Mouse (Mus musculus): ENCODE measurements around the gene Zfp280d.
A peak's percentile ranks its signal among the peaks of the same experiment; 100 is the strongest.
"Not testable (repeated sequence)": the region's sequence is repeated elsewhere in the genome, so short reads cannot be mapped to it uniquely, and the experiment has no call there.

The Zfp280d gene

DNA sequence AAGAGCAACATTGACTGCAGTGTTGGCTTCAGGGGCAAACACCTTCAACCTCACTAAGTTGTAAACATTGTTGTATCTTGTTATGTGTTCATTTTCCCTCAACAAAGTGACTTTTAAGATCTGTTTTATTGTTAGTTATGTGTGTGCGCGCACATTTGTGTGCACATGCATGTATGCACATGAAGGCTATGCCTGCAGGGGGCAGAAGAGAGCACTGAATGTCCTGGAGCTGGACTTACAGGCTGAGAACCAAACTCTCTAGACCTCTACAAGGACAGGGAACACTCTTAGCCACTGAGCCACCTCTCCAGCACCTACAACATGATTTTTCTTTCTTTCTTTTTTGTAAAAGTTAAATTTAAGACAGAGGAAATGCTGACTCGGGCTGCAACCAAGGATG is 99.4 kb downstream of the Zfp280d start:
- DNase-seq (ENCODE audit: low spot score in 2 of 2), result no peak

DNA sequence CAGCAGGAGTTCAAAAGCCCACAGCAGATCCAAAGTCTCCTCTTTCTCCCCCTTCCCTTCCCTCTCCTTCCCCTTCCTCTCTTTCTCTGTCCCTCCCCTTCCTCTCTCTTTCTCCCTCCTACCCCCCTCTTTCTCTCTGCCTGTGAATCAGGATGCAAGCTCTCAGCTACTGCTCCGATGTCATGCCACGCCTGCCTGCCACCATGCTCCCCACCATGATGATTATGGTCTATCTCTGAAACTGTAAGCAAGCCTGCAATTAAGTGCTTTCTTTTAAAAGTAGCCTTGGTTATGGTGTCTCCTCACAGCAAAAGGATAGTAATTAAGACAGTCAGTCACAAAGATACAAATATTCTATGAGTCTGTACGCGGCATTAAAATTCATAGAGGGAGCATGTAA is 100.3 kb downstream of the Zfp280d start:
- no peak for DNase-seq (ENCODE audit: low spot score in 2 of 2)

- no peak for DNase-seq (ENCODE audit: low spot score in 2 of 2)
Measured at GRCm38 (mm10) chr9:72375639-72376038, 101.0 kb downstream of the Zfp280d start.

GRCm38 (mm10) chr9:72385786-72386185 is 111.1 kb downstream of the Zfp280d start:
- no peak for DNase-seq (ENCODE audit: low spot score in 2 of 2)

DNA sequence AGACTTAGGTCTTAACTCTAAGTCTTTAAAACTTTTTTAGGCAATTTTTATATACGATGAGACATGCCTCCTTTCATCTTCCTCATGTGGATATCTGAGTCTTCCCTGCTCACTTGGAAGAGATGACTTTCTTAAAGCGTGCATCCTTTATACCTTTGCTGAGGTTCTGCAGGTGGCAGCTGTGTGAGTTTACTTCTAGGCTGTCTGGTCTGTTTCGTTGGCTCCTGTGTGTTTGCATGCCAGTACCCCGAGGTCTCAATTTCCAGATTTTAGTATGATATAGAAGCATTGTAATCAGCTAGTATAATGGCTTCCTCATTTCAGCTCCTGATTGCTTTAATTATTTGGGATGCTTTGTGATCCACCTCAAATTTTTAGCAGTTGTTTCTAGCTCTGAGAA is 114.3 kb downstream of the Zfp280d start:
- no peak for DNase-seq (ENCODE audit: low spot score in 2 of 2)

GRCm38 (mm10) chr9:72389431-72390002 is 114.9 kb downstream of the Zfp280d start:
- DNase-seq (ENCODE audit: low spot score in 2 of 2), result no peak

GRCm38 (mm10) chr9:72390321-72391077 is 115.8 kb downstream of the Zfp280d start:
- DNase-seq (ENCODE audit: low spot score in 2 of 2), result no peak

DNA sequence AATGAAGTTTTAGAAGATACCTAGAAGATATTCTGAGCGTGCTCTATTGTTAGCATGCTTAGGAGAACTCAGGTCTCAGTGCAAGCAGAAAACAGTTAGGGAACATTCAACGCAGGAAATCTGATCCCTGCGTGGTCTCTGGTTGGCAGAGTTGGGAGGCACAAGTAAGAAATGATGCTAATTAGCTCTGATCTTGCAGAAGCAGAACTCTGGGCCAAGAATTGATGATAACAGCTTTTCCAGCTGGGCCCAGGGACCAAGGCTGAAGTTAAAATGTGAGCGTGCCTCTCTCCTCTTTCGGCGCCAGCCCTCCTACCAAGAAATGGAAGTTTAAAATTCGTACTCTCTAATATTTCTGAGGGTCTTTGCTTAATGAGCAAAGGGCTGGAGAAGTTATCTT is 118.0 kb downstream of the Zfp280d start:
- no peak for DNase-seq (ENCODE audit: low spot score in 2 of 2)

- DNase-seq (ENCODE audit: low spot score in 2 of 2), result no peak
Measured at GRCm38 (mm10) chr9:72393238-72393637, 118.6 kb downstream of the Zfp280d start.

GRCm38 (mm10) chr9:72393869-72394341 is 119.2 kb downstream of the Zfp280d start:
- no peak for DNase-seq (ENCODE audit: low spot score in 2 of 2)

DNA sequence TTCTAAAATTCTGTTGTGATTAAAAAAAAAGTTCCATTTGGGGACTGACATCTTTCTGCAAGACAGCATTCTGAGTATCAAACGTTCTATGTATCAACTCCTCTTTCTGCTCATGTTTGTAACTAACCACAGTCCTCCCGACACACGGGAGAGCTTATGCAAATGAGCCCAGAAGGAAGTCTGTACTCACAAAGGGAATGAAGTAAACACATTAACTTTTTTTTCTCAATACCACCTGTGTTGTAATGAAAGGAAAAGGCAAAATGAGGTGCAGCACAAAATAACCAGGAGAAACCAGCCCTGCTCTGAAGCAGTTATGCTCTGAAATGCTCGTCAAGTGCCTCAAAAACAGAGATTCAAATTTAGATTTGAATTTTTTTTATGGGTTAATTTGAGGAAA is 125.5 kb downstream of the Zfp280d start:
- no peak for DNase-seq (ENCODE audit: low spot score in 2 of 2)

DNA sequence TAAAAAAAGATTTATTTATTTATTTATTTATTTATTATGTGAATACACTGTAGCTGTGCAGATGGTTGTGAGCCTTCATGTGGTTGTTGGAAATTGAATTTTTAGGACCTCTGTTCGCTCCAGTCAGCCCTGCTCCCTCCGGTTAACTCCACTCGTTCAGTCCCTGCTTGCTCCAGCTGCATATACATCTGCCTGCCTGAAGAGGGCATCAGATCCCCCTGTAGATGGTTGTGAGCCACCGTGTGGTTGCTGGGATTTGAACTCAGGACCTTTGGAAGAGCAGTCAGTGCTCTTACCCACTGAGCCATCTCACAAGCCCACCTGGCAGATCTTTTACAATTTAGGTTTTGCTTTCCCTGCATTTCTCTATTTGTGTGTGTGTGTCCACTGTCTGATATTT is 127.1 kb downstream of the Zfp280d start:
- not testable (repeated sequence) for DNase-seq (ENCODE audit: low spot score in 2 of 2)

DNA sequence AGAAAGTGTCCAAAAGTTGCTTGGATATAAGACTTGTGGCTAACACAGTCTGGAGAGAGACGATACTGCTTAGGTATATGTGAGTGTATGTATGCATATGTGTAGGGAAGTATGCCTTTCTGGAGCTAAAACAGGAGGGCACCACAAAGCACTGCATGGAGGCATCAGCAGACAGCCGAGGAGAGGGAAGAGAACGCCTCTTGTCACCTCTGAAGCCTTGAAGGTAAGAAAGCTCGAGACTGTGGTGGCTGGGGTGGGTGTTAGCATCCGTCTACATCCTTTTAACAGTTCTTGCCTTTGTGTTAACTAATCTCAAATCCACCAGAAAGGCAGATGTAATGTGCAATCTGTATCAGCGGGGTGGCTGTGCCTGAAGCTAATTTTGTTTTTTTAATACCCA is 128.8 kb downstream of the Zfp280d start:
- DNase-seq (ENCODE audit: low spot score in 2 of 2), result no peak

- no peak for DNase-seq (ENCODE audit: low spot score in 2 of 2)
Measured at GRCm38 (mm10) chr9:72404446-72404845, 129.8 kb downstream of the Zfp280d start.

GRCm38 (mm10) chr9:72404934-72405333 is 130.3 kb downstream of the Zfp280d start:
- DNase-seq (ENCODE audit: low spot score in 2 of 2), result no peak

GRCm38 (mm10) chr9:72405882-72406638 is 131.4 kb downstream of the Zfp280d start:
- no peak for DNase-seq (ENCODE audit: low spot score in 2 of 2)

DNA sequence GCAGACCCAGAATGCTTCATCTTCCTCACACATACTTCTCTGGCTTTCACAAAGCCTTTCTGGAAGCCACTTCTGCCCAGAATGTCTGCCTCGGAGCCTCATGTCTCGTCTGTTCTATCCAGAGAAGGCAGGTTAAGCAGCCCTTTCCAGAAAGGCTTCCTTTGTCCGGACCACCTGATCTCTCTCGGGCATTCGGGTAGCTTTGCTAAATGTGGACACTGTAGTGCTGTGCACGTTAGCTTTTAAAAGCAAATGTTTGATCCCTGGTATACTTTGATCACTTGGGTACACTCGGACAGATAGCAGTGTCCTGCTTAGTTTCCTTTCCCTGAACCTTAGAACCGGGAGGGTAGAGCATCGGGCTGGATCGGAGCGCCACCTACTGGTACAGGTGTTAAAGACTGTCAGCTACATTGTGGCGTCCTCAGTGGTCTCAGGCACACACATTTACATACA is 133.5 kb downstream of the Zfp280d start:
- DNase-seq (ENCODE audit: low spot score in 2 of 2), result peak; percentile 48 to 67

DNA sequence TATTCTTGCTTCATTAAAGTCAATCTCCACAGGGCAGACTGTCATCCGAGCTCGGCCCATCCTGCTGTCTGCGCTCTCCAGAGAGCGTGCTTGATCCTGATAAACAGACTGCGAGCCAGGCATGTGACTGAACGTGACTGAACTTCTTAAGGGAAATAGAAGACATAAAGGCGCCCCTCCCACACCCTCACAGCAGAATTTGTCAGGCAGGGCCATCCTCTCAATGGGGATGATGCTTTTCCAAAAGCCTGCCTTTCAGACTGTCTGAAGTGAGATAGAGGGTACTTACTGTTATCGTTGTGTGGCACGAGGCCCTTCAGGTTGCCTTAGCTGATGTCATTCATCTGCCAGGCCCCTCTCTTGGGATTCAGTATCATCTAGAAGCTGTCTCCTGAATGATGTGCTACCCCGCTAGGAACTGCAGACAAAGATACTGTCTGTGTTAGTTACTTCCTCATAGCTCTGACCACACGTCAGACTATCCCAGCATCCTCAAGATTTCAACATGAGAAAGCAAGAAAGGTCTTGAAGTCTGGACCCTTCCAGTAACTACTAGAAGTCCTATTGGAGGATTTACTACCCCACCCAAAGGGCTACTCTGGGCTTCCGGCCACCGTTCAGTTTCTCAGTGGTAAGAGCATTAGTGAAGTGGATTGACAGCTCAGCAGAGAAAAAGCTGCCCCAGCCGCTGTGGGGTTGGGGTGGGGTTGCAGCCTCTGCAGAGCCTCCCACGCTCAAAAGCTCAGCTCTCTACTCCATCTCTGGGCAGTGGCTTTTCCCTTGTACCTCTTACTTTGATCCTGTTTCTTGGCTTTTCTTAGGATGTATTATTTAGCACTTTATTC is 134.9 kb downstream of the Zfp280d start:
- no peak for DNase-seq (ENCODE audit: low spot score in 2 of 2)

DNA sequence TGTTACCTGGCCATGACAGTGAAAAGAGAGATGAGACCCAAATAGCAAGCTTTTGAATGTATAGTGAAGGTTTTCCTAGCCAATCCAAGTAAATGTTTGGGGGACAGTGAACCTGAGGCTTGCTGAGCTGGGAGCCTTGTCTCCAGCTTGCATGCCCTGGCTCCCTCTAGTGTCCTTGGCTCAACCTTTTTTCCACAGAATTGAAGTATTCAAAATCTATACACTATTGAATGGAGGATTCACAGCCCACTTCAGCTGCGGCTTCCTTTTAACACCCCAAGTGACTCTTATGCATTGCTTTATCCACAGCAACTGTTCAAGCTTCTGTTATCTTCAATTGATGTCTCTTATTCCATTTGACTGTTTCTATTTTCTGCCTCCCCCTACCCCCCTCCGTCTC is 137.1 kb downstream of the Zfp280d start:
- no peak for DNase-seq (ENCODE audit: low spot score in 2 of 2)
